Mouse (Mus musculus) E14TG2a.4 (cell line): ENCODE measurements around the gene Mab21l3.
A peak's percentile ranks its signal among the peaks of the same experiment; 100 is the strongest.

Experiments used
- CTCF ChIP-seq: conservative IDR thresholded peaks from 2 replicates; pipeline ENCODE4 v1.5.1; 2014; ENCODE audit warnings: low read length
- NANOG ChIP-seq: IDR thresholded peaks from 2 replicates; pipeline ENCODE4 v1.6.1; 2014; ENCODE audit warnings: borderline replicate concordance, low read length, mixed read lengths
- POU5F1 ChIP-seq: IDR thresholded peaks from 2 replicates; pipeline ENCODE4 v1.6.1; 2014; ENCODE audit warnings: low read length, borderline replicate concordance

GRCm38 (mm10) chr3:101822052-101822451 is 26.7 kb downstream of the Mab21l3 start:
- TF ChIP-seq CTCF = peak; percentile 44
- TF ChIP-seq POU5F1 = no peak
- TF ChIP-seq NANOG = no peak
